Mouse (Mus musculus) gastrocnemius, postnatal 36 days (tissue): ENCODE data around the gene Nup160. TPM values are rescaled to one million over a fixed set of nuclear protein-coding genes. Genes with fewer than 3 reads are reported as not detected.

Source experiments
- DNase-seq, 2 experiments: peaks; one replicate each; pipeline ENCODE4 v3.0.0; 2022
- intact Hi-C: fragments of 180-260 bp; cut with DNase I; formaldehyde crosslinking; loops from one replicate; pipeline ENCODE4 v1.15.1; 2025
- long read RNA-seq, 2 experiments: library from polyadenylated mRNA; stranded (forward); transcript quantifications; one replicate each; pipeline ENCODE4 v2.0.0; 2021
- total RNA-seq, 2 experiments: library from RNA; stranded (reverse); gene quantifications; 2 replicates each; pipeline ENCODE4 v1.2.3; 2021

Gene Nup160
- 10 to 100 TPM in 1 of 2 experiments, 1 to 10 TPM in 1; 9.9 to 13.6 TPM for total RNA-seq
- long read RNA-seq, experiment 1 = 0 reads
- long read RNA-seq, experiment 2, partial matches to known transcripts = 4 of 4 reads
- long read RNA-seq, experiment 2, other reads (novel, unspliced or antisense) = 0 of 4 reads

DNA sequence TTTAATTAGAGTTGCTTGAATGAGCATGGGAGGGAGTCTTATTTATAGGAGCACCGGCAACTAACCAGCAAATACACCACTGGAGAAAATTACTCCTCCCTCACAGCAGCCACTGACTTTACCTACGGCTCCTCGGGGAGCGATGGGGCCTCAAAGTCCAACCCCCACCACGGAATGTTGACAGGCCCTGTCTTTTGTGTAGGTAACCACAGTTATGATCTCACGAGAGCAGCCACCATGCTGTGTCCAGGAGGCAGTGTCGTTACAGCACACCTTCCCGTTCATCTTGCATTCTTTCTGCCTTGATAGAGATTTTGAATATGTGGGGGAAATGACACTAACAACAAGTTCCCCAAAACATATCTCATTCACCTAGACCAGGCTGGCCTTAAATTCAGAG, at the start of gene Nup160:
Nup160 (plus strand) TSS at position 209 of the 400 bp plus-strand sequence.
- no peak for DNase-seq
- intact Hi-C loops = loop anchor here (2.0 kb wide), 1 partner anchor 200 kb away; no protein-coding TSS in a partner anchor

DNA sequence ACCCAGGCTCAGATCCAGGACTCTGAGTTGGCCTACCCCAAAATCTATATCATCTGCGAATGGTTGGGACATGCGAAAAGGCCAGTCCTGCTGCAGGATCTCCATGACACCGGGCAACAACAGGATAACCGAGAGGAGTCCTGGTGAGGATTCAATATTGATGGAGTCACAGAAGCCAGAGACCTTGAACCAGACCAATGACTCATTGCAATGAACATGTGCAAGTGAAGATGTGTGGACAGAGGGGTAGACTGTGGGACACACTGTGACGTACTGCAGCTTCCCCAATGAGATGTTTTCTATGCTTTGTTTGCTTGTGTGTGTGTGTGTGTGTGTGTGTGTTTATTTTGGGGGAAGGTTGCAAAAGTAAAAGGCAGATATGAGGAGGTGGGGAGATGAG, 48.8 kb upstream of the Nup160 start:
- intact Hi-C loops = no loop called here
- DNase-seq = no peak

DNA sequence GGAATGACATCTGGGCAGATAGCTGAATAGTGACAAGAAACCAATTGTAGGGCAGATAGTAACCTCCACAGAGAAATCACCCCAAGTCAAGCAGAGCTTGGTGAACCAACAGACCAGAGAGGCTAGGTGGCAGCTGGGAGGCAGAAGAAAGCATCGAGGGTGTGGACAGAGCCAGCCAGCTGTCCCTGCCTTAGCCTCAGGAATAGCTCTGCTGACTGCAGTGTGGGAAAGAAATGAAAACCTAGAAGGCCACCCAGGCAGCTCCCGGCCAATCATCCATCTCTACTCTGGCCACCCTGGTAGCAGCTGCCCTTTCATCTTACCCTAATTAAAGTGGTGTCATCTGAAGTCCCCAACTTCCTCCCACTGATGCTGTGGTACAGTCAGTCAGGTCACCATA, 47.5 kb upstream of the Nup160 start:
- DNase-seq = no peak
- intact Hi-C loops = no loop called here

DNA sequence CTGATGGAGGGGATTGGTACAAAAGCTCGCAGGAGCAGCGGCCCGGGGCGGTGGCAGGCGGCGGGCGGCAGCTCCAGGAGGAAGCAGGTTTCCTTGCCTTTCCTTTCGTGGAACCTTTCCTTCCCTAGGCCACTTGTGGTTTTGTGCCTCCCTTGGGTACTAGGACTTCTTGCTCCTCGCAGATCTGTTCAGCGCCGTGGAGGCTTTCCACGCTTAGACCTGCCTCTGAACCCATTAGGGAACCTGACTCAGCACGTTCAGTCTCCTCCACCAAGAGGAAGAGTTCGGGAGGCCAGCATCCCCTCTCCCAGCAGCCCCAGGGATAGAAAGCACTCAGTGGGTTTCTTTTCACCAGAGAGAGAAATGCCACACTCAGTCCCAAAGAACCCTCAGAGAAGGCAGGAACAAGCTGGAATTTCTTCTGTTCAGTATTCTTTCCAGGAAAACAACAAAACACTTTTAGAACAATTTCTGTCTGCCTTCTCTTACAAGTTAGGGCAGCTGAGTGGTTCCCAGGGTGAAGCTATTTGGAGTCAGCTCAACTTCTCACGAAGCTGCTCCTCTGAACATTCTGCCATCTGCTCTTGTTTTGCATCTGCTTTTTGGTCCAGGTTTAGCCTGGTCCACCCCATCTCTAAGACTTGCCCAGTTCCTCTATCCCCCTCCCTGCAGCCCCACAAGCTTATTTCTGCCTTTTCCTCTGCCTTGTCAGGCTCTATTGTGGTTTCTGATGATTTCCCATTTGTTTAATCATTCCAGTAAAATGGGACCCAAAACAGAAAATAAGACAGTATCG, 44.9 kb upstream of the Nup160 start:
- intact Hi-C loops = no loop called here
- DNase-seq = no peak

DNA sequence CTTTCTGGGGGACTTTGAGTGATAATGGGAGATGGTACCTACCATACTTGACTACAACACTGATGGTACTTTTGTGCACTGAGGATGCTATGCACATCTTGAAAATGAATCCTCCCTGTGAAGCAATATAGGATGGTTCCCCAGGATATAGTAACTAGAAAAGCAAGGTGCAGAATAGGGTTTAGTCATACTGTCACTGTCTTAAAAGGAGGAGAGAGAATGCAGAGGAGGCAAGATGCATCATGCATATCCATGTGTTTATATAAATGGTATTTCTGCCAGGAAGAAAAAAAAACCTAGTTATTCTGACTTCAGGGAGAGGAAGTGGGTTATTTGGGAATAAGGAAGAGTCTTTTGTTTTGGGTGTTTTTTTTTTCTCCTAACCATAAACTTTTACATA, 42.3 kb upstream of the Nup160 start:
- intact Hi-C loops = no loop called here
- DNase-seq = no peak

DNA sequence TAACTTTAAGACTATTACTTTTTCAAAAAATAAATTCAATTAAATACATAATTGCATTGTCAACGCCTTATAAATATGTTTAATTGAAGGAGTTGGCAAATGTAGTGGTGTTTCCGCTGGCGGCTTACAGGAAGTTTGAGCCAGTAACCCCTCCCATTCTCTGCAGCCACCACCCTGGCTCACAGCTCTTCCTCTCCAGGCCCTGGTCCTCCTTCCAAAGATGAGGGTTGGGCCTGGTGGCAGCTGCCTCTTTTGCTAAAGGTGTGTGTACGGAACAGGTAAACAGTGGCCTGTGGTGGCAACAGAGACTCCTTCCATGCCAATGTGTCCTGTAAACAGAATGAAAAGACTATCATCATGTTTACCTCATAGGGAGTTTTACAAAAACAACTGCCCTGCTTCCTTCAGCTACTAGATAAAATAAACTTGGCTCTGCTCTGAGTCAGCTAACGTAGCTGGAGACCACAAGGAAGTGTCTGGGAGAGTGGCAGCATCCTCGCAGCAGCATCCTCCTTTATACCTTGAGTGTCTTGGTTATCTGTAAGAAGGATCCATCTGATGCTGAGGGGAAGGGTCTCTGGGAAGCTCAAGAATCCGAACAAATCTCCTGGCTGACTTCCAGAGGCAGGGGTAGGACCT, 41.8 kb upstream of the Nup160 start:
- no peak for DNase-seq
- intact Hi-C loops = no loop called here

DNA sequence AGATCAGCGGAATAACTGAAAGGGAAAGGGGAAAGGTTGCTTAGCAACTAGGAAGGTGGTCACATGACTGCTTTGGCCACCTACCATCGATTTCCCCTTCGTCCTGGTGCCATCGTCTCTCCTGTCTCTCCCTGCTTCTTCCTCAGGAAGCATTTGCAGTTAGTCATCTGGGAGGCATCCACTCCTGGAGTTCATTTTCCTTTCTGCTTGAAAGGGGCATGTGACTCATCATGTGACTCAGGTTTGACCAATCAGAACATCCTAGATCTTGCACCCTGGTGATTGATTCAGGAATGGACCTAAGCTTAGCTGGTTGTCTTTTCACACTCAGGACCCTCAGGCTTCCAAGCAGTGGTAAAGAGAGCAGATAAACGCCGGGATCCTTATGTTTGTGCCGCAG, 40.2 kb upstream of the Nup160 start:
- no peak for DNase-seq
- intact Hi-C loops = no loop called here

DNA sequence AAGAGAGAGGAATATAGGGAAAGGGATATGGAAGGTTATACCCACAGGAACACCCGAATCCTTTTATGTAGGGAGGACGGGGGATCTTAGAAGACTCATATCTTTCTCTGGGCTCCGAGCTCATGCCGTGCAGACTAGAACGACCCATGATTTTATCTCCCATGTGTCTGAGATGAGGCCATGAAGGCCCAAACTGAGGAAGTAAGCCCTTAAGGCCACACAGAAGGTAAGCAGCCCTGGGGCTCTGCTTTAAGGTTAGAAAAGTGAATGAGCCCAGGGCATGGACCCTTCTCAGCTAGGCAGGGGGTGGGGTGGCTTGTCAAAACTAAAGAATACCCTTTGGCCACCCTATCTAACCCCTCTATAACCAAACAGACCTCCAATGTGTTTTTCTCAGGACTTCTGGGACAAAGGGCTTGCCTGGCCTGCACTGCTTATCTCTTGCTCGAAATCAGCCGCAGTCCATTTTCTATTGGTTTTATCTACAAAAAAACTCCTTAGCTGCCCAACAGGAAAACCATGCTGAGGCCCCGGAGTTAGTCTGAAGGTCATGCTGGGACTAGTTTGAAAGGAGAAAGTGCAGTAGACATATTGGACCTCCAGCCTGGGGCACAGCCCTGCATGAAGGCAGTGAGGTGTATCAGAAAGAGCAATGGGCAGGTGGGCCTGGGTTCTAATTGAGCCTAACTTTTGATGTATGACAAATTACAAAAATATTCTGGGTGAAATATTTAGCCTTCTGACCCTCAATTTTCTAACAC, 37.8 kb upstream of the Nup160 start:
- no peak for DNase-seq
- intact Hi-C loops = no loop called here

DNA sequence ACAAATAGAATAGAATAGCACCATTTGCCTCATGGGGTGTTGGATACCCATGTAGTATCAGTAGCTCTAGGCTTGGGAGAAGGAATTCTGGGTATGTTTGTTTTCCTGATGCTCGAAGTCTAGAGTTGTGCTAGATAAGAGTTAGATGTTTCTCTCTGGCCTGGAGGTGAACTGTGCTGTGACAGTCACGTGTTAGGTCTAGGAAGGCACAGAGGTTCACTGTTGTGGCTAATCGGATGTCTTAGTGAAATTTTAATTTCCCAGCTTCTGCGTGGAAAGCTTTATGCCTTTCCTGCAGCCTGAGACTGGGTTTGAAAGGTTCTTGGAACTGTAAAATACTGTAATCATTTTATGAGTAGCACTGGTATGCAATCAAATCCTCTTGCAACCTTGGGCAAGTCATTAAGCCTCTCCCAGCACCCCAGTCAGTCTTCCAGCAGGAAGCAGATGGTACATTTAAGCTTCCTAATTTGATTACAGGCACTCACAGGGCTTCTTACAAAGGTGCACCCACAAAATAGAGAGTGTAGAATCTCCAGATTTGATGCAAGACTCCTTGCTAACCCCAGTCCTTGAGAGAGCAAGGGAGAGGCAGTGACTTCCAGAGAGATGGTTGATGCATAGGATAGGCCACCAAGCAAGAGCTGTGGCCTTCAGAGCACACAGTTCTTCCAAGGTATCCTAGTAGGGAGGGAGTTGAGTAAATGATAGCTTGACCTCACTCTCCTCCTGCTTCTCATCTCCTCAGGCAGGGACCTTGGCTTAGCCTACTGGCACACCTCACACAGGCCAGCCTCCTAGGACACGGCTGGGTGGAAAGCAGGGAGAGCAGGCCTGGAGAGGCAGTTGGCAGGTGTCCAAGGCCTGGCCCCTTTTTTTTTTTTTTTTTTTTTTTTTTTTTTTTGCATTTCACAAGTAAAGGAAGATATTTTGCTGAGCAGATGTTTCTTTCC, 37.0 kb upstream of the Nup160 start:
- intact Hi-C loops = no loop called here
- DNase-seq = no peak

DNA sequence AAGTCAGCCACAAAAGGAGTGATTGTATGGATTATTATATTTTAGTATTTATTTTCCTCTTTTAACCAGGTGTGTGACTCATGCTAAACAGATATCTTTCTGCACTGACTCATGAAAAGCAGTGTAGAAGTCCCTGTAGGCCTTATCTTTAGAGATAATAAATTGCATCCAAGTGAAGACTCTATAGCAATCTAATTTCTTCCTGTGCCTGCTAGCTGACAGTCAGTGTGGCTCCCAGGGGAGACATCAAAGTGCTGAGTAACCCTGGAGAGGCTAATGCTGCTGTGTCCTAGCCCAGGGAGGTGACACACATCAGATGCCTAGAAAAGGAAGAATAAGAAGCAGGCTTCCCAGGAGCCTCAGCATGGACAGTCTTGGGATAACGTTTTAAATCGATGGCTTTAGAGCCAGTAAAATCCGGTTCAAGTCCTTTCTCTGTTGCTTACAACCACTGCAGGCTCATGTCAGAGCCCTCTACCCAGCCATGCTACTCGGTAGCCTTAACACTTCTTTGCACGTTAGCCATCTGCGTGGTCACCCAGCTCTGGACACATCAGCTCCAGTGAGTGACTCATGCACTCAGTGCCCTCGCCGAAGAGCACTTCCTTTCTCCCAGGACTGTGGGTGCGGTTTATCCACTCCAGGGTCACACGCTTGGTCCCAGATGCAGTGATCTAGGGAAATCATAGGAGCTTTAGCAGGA, 35.9 kb upstream of the Nup160 start:
- no peak for DNase-seq
- intact Hi-C loops = no loop called here

DNA sequence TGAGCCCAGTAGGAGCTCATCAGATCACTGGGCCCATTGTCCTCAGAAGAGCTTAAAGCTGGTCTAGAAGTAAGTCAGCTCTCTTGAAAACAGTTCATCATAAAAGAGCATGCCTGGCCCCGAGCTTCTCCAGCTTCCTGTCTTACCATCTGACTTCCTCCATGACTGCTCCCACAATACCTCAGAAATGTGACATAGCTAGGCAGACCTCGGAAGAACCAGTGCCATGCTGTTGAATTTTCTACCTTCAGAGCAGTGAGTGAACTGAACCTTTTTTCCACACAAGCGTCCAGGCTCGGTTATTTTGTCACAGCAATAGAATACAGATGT, 35.3 kb upstream of the Nup160 start:
- no peak for DNase-seq
- intact Hi-C loops = no loop called here

DNA sequence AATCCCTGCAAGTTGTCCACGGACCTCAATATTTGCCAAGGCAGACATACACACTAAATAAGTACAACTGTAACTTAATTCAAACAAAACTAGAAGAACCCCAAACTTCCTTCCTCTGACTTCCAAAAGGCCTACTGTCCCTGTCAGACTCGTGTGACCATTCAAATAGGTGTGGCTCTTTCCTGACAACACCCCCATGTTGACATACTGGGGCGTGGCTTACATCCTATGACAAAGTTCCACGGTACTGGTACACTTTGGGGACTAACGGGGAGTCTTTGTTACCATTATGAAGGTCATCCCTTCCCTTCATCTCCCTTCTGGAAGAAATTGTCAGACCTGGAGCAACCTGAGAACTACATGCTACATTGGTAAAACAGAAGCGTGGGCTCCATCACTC, 29.9 kb upstream of the Nup160 start:
- intact Hi-C loops = no loop called here
- no peak for DNase-seq

DNA sequence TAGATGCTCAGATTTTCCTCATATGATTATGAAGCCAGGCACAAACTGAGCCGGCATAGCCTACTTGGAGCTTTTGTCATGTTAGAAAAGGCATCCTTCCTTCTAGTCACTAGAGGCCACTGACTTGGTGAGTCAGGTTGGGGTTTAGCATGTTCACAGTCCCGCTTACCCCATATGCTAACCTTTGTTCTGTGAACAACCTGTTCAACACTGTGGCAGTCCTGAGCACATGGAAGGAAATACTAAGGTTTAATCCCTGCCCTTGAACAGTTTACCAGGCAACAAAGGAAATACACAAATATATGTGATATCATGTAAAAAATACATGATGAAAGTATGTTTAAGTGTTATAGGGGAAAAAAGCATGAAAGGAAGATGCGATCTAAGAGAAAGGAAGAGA, 27.6 kb upstream of the Nup160 start:
- intact Hi-C loops = no loop called here
- DNase-seq = no peak

DNA sequence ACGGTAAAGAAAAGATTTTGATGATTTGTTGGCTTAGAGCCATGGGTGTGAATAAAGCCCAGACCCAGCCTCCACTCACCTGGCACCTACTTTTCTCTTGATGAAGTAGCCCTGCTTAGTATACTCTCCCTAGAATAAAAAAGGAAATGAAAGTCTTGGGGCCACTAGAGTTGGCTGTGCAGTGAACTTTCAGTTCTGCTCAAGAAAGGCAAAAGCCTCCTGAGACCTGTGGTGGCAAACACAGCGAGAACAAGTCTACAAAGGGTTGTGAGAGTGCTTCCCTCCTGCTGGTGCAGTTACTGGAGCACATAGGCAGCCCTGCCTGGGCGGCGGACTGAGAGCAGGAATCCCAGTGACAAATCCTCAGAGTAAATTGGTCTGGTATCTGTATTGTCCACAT, 27.1 kb upstream of the Nup160 start:
- no peak for DNase-seq

DNA sequence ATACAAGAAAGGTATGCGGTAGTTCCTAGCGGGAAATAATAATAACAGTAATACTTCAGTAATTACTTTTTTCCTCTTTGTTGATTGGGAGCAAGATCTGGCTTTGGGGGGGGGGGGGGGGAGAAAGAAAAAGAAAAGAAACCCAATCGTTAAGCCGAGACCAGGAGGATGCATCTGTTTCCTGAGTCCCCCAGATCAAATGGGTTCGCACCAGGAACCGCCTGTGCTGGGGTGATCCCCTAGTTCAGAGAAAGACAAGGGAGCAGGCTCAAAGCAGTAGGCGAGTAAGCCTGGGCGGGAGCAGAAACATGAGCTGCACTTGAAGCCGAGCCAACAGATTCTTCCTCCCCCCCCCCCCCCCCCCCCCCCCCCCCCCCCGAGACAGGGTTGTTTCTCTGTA, 24.9 kb upstream of the Nup160 start:
- no peak for DNase-seq
- intact Hi-C loops = no loop called here

More for the DNA sequence above, 27.1 kb upstream of the Nup160 start:
- intact Hi-C loops = no loop called here

DNA sequence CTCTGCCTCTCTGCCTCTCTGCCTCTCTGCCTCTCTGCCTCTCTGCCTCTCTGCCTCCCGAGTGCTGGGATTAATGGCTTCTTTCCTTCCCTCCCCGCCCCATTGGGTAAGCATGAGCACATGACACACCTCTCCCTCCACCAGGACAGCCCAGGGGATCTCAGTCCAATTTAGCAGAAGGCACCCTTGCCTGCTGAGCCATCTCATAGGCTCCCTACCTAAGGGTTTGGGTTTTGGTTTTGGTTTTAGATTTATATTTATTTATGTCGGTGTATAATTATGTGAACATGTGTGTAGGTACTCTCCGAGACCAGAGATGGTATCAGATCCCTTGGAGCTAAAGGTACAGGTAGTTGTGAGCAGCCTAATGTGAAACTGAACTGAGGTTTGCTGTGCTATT, 24.0 kb upstream of the Nup160 start:
- DNase-seq = no peak
- intact Hi-C loops = no loop called here

DNA sequence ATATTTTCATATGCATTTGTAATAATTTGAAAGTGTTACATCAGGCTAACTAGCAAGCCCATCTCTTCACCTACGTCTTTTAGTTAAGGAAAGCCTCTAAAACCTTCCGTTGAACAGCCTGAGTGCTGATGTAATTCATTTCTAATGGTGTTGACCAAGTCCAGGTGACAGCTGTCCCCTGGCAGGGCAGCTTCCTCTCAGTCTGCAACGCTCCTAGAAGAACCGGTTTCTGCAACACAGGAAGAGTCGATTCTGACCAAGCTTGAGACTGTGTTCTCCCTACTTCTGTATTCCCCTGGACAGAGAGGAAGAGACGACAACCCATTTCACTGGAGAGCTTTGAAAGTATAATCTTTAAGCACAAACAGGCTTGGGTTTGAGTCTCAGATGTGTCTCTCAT, 21.6 kb upstream of the Nup160 start:
- intact Hi-C loops = no loop called here

DNA sequence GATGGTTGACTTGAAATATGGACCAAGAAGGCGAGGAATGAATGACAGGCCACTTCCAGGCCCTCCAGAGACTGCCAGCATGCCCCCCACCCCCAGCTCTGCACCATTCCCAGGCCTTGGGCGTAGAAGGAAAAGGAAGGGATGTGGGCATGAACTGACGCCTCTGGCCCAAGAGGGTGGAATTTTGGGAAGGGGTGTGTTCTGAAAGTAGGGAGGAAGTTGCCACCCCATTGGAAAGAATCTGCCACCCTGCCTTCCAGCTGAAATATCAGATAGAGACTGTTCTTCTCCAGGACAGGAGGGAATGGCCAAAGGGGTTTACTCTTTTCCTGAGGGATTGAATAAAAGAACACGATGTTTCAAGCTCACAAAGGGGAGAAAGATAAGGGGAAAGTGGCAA, 18.4 kb upstream of the Nup160 start:
- DNase-seq = no peak
- intact Hi-C loops = no loop called here

More for the DNA sequence above, 21.6 kb upstream of the Nup160 start:
- no peak for DNase-seq

DNA sequence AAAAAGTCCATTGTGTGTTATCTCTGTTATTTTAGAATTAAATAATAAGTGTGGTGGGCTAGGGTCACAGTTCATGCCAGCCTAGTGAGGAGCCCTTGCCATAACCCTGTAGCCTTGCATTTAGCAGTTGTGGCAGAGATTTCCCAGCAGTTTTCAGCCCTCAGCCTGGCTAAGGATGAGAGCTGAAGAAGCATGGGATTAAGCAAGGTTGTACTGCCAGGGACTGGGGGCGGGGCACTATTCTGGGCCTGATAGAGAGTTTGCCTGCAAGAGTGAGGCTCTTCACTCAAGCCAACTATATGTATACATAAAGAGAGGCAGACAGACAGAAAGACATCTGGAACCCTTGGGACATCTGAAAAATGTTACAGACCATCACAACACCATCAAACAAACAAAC, 18.0 kb upstream of the Nup160 start:
- no peak for DNase-seq
- intact Hi-C loops = no loop called here

DNA sequence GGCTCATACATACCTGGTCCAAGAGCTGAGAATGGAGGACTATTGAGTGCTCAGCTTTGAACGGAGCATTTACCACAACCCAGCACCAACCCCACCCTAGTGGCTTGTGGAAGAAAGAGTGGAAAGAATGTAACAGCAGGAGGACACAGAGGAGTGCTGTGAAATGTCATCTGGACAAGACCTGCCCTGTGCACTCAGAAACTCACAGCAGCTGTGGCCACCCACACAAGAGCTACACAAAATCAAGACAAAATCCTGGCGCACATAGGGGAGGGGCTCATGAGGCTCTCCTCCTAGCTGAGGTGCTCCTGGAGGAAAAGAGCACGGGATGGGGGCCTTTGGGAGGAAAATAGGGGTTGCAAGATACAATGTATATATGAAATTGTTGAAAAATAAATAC, 17.4 kb upstream of the Nup160 start:
- no peak for DNase-seq
- intact Hi-C loops = no loop called here
